Comparison of ENCODE assay signal across 8 mouse cellular contexts in the genomic region with DNA sequence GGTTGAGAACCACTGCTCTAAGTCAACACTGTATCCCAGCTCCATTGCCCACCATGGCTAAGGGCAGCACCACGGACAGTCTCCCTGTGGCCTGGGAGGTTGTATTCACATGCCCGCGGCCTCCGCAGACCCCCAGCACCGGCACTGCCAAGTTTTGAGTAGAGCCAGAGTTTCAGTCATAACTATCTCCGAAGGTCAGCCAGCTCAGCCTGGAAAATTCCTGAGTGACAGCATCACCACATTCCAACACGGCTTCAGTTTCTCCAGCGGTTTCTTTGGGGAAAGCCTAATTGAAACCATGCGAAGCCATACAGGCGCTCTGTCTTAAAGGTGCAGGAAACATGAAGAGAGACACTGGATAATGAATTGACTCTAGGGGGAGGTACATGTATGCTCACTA.
DNase-seq lines count a peak whose midpoint lies in the region; ATAC-seq lines count a peak whose summit lies in the region.

No protein-coding gene starts in this region.

- H3K9ac ChIP-seq in kidney, embryonic 14.5 days (ENCODE audit: low read depth, low read length), result no peak overlapping the region

- intact Hi-C loops in gastrocnemius, postnatal 14 days (cut with DNase I; ENCODE audit: low total_unique reads), result no loop called here

- H3K36me3 ChIP-seq in kidney, embryonic 14.5 days (ENCODE audit: control insufficient read depth, insufficient read depth, low read length), result no peaks in the 10 kb centered on the region

- no peak overlapping the region for H3K27ac ChIP-seq in kidney, embryonic 14.5 days (ENCODE audit: low read depth, low read length)

- peak; percentile 67 for DNase-seq in testis, postnatal 10 days (ENCODE audit: low spot score)
- no peak for DNase-seq in testis, postnatal 14 days (ENCODE audit: low spot score)
- DNase-seq in gastrocnemius, postnatal 14 days, result peak; percentile 57
- peak; percentile 34 for DNase-seq in ovary, postnatal 14 days (ENCODE audit: low spot score)
- no peak for DNase-seq in natural killer cell, adult 2 months (ENCODE audit: low spot score in 2 of 2)
- DNase-seq in c-Kit-positive CD71-positive TER-119-positive erythroid progenitor cells, embryonic 14.5 days (ENCODE audit: low spot score), result no peak
- DNase-seq in cerebellum, adult 9-10 months, result no peak

- ATAC-seq in kidney, embryonic 14.5 days (ENCODE audit: low FRiP score, low TSS enrichment), result 0 out of 2 replicates have a peak, but pooled peaks have one; percentile 46

- no peaks in the 10 kb centered on the region for H3K9me3 ChIP-seq in kidney, embryonic 14.5 days (ENCODE audit: control insufficient read depth, low read length)

- 32% methylated on average over 10 of the region's 10 CpGs for WGBS in kidney, embryonic 14.5 days

- peaks cover 7% of the 10 kb centered on the region for H3K4me1 ChIP-seq in kidney, embryonic 14.5 days (ENCODE audit: control insufficient read depth, insufficient read depth, low read length)

- H3K27me3 ChIP-seq in kidney, embryonic 14.5 days (ENCODE audit: control insufficient read depth, insufficient read depth, low read length), result no peaks in the 10 kb centered on the region

- H3K4me2 ChIP-seq in kidney, embryonic 14.5 days (replicated peaks; ENCODE audit: low read depth, low read length), result no peak overlapping the region

- H3K4me3 ChIP-seq in kidney, embryonic 14.5 days (ENCODE audit: low read length), result no peak overlapping the region

Comparison
In these comparisons a context has a peak if more than half of its experiments do, and no peak if none do; other contexts are left out.
1. DNase-seq: peak in testis, postnatal 10 days (single experiment), gastrocnemius, postnatal 14 days (single experiment) and ovary, postnatal 14 days (single experiment); none in testis, postnatal 14 days (single experiment), natural killer cell, adult 2 months (0 of 2), c-Kit-positive CD71-positive TER-119-positive erythroid progenitor cells, embryonic 14.5 days (single experiment) and cerebellum, adult 9-10 months (single experiment).